Mouse (Mus musculus) frontal cortex, postnatal 14 days (tissue): Measurements from ENCODE around the gene Kmt2c.

Source experiments
- DNase-seq, 2 experiments: peaks; one replicate each; pipeline ENCODE4 v3.0.0; 2022; ENCODE audit warnings: low spot score in 2 of 2

The Kmt2c gene

DNA sequence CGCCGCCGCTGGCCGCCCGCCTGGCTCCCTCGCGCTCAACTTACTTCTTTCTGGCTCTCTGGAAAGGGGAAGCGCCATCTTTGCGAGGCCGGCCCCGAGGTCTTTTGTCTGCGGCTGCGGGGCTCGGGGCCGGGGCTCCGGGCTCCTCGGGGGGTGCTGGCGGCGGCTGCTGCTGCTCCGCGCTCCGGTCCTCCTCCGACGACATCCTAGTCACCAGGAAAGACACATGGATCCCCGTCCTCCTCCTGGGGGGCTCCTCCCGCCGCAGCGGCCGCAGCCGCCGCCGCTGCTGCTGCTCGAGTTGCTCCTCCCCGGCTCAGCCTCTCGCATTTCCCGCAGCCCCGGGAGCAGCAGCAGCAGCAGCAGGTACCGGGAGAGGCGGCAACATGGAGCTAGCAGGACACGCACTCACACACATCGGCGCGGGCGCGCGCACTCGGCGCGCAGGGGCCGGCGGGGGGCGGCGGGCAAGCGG is at the start of gene Kmt2c:
Kmt2c (minus strand) TSS at position 438 of the 475 bp plus-strand sequence.
- peak; percentile 44 to 62 for DNase-seq

DNA sequence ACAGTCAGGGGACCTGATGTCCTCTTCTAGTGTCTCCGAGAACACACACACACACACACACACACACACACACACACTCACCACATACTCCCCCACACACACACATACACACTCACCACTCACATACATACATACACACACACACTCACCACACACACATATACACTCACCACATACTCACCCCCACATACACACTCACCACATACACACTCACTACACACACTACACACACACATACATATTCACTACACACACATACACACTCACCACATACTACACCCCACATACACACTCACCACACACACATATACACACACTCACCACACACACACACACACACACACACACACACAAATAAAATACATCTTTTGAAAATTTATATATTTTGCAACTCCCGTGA is 48.3 kb upstream of the Kmt2c start:
- no peak for DNase-seq

DNA sequence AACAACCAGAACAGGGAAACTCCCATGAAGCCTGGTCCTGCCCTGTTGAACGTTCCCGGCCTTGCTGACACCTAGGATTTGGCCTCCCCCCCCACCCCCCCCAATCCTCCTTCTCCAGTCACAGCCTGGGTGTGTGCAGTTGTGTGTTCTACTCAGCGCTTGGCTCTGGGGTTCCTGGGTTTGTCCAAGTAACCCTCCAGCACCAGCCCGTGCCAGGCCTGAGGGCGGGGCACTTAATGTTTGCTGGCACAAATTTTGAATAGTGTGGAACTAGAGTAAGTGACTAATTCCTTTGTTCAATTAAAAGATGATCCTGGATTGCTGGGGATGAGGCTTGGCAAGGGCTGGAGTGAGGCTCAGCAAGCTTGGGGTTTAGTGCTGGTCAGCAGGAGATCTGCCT is 46.0 kb upstream of the Kmt2c start:
- no peak for DNase-seq

DNA sequence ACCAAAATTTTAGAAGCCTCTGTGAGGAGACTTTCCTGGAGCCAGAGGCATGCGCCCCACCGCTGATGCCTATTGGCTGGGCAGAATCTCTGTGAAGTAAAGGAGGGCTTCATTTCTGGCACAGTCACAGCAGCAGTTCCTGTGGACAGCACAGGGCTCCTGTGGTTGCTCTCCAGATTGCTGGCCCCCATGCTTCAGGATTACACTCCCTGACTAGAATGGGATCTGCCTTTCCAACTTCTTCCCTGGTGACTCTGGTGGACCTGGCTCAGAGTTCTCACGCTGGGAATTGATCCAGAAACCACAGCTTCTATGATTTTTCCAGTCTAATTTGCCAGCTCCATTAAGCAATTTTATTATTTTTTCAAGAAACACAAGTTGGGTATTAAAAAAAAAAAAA is 45.5 kb upstream of the Kmt2c start:
- DNase-seq = no peak

DNA sequence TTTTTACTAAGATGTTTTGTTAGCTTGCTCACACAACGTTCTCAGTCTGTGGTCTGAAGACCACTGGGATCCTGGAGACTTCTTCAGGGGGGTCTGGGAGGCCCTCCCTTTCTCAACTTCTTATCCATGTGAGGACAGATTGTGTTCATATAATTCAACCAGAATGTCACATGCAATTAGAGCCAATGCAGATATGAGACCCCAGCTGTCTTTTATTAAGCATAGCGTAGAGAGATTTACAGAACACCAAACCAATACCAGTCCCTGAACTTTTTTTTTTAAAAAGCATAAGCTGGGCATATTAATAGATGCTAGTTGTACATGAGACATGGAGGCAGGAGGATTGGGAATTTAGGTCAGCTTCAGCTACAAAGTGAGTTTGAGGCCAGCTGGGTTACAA is 43.1 kb upstream of the Kmt2c start:
- DNase-seq = no peak

DNA sequence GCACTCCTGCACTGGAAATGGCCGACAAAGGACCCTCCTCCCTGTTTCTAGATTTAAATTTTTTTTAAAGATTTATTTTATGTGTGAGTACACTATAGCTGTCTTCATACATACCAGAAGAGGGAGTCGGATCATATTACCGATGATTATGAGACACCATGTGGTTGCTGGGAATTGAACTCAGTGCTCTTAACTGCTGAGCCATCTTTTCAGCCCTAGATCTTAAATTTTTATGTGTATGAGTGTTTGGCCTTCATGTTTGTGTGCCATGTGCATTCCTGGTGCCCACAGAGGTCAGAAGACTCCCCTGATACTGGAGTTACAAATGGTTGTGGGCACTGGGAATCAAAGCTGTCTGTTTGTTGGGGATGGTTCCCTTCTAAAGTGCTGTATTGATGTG is 42.3 kb upstream of the Kmt2c start:
- DNase-seq = no peak

DNA sequence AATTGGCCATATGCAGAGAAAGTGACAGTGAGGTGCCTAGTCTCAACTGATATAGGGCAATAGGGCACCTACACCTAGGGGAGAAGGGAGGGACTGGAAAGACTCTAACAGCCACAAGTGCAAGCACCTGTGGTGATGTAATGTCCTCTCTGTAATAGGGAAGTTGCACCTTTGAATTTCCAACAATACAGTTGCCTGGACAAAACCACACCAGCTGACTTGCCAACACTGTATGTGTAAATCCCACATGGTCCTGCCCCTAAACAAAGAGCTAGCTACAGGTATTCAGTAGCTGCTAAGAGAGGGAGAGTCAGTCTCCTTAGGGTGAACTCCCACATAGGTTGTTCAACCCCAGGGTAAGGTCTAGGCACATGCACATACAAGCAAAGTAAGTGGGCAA is 41.8 kb upstream of the Kmt2c start:
- no peak for DNase-seq

DNA sequence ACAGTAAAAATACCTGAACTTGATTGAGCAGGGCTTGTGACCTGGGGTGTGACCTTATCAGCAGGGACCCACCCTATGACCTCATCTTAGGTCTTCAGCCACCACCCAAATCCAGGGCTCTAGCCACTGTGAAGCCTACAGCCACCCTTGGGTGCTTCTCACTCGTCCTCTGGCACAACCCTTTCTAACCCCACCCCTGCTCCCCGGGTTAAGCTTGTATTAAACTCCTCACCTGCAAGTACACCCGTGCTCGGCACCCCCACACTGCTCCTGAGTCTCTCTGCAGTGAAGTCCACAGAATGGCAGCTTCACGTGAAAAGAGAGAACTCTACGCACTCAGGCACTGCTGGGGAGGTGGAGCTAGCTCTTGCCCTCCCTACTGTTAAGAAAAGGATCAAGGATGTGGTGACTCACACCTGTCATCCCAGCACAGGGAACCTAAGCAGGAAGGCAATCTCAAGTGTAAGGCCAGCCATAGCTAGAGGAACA is 38.4 kb upstream of the Kmt2c start:
- DNase-seq = no peak

DNA sequence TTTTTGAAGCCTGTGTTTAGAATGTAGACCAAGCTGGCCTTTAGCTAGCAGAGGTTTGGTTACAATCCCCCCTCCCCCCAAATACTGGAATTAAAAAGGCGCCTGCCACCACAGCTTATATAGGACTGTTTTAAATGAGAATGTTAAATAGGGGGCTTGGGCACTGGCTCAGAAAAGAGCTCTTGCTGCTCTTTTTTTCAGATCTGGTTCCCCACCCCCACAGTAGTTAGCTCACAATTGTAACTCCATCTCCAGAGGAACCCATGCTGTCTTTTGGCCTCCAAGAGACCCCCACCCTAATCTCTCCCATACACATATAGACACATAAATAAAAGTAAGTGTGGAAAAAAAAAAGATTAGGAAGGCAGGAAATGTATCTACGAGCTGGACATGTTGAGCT is 37.9 kb upstream of the Kmt2c start:
- DNase-seq = no peak

DNA sequence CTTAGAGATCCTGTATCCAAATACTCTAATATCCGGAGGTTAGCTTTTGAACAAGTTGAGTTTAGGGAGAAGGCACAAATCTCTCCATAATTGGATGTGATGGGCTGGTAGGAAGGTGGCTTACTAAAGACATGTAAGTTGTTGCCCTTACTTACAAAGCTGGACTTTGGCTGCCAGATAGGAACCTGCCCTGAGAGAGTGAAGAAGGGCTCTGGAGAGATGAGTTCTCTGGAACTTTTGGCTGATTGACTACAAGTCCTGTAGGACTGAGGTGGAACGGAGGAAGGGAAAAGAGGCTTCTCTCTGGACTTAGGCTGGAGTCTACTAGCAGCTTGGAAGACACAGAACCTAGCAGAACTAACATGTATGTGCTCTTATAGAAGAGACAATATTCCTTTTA is 37.0 kb upstream of the Kmt2c start:
- no peak for DNase-seq

DNA sequence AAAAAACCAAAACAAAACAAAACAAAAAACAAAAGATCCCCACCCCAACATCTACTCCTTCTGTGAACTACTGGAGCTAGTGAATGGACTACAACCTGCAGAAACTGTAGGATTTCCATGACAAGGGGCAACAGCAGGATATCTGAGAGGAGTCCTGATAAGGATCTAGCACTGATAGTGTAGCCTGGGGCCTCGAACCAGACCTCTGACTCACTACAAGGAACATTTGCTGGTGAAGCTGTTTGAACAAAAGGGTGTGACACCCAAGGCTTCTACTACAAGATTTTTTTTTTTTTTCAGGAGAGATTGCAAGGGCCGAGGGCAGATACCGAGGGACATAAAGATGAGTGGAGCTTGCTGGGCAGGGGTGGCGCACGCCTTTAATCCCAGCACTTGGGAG is 34.7 kb upstream of the Kmt2c start:
- no peak for DNase-seq

DNA sequence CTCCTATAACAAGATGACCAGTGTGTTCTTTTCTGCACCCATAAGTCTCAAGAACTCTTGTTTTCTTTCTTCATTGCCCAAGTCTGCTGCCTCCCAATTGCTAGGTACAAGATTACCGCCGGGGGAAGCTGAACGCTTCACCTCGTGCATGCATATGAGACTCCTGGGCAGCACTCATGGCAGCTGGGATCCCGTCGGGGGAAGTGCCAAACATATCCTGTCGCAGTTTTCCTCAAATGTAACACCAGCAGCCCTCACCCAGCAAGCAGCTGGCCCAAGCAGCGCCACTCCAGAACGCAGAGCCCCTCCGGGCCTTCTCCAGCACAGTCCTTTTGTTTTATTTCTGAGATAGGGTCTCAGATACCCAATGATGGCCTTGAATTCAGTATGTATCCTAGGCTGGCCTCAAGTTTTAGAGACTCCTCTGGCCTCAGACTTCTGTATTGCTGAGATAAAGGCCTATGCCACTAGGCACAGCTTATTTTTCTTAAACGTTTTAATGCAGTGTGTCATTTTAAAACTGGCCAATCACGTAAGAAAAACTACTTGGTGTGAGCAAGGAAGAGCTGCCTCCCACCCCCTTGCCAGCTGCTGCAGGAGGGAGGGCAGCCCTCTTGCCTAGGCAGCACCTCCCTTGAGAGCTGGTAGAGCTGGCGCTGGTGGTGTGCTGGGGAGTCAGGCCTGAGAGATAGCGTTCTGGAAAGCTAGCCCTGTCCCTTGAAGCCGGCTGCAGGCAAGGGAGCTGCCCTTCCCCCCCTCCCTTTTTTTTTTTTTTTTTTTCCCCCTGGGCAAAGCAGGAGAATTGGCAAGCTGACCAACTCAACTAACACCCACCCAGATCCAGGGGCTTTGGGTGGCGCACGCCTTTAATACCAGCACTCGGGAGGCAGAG is 33.9 kb upstream of the Kmt2c start:
- DNase-seq = no peak

DNA sequence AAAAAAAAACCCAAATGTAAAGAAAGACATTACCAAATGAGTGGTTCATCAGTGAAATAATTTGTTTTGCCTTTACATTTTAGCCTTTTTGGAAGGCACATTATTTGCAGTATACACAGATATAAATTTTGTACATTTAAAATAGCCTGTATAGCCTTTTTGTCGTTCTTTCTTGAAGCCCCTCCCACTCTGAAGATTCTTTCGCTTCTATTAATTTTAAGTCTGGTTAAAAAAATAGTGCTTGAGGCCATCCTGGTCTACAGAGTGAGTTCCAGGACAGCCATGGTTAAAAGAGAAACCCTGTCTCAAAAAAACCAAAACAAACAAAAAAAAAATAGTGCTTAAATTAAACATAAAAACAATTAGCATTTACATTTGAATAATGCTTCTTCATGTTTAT is 32.0 kb upstream of the Kmt2c start:
- no peak for DNase-seq

DNA sequence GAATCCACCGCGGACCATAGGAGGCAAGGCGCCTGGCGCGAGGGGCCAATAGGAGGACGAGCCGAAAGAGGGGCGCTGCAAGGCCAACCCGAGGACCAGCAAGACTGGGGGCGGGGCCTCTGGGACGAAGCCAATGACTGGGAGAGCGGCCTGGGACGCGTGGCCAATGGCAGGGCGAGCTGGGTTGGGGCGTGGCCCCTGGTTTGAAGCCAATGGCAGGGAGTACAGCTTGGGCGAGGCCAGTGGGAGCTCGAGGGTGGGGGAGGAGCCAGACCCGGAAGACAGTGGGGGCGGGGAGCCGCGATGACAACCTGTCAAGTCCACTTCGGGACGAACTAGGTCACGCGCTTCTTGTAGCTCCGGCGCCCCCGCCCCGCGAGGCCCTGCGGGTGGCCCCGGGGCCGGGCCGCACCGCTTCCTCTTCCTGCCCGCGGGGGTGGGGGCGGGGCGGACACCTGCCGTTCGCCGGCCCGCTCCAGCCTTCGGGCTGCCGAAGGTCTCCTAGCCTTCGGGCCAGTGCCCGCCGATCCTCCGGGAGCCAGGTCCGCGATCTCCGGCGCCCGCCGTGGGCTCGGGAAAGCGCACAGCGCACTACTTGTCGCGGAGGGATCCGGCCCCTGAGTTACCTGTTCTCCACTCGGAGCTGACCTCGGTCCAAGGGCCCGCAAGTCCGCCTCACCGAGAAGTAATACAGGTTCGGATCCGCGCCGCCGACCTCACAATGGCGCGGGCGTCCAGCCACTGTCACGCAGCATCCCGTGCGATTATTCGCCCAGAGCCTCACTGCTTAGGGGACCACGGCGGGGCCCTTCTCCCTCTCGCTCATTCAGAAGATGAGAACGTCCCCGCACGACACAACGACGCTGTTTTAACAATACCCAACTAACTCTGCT is 31.2 kb upstream of the Kmt2c start:
- DNase-seq = peak; percentile 99 to 100

DNA sequence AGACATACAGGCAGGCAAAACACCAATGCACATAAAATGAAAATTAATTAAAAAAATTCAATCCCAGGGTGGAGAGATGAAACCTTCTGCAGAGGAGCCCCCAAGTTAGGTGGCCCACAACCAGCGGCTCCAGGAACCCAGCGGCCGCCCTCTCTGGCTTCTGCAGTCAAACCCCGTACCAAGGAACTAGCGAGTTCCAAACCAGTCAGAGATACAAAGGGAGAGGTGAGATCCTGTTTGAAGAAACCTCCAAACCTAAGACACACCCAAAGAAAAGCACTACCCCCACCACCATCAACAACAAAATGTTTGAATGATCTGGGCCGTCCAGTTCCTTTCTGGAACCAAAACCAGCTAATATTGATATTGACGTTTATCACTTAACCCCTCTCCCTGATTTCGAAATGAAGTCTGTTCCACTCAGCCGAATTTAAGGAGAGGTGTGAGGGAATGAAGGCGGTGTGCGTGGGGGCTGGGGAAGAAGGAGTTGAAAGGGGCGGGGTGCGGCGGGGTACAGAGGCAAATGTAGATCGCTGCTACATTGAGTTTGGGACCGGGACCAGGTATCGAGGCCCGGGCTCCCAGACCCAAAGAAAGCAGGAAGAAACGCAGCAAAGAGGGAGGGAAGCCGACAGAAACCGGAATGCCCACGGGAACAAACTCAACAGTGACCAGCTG is 30.4 kb upstream of the Kmt2c start:
- no peak for DNase-seq

DNA sequence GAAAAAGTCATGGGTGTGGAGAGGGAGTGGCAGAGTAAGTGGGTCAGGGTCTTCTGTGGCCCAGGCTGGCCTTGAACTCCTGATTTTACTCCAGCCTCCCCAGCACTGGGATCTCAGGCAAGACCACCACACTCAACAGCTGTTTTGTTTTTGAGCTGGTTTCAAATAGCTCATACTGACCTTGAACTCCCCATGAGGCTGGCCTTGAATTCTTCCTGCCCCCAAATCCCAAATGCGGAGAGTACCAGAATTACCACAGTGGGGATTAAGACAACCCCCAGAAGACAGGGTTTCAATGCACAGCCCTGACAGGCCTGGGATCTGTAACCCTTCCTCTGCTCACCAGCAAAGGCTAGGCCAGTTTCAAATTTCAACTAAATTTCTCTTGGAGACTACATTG is 29.4 kb upstream of the Kmt2c start:
- no peak for DNase-seq

DNA sequence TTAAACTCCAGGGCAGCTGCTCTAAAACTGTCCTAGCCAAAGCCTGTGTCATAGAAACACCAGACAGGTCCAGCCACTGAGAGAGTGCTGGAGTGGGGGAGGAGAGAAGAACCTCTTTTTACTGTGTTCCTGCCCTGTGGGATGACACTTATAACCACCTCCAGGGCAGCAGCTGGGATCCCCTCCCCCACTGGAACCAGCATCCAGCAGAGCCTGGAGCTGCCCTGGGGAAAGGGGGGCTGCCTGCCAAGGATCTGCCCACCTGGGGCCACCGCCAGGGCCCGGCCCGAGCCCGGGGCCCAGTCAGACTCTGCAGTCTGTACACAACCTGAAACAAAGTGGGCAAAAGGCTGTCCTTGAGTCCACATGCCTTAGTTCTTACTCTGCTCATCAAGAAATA is 28.3 kb upstream of the Kmt2c start:
- DNase-seq = no peak

DNA sequence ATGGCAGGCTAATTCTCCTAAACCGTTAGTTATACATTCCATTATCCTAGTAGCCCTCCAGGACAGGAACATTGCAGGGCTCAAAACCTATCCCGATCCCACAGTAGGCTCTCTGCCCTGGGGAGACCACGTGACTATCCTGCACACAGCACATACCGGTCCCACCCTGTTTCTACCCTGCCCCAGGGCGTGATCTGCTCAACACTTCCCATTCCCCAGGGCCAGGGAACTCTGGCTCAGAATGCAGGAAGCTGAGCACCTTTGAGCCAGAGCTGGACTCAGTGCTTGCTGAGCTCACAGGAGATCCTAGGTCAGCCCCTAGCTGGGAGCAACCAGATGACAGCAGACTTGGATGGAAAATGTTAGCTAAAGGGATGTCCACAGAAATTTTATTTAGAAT is 27.5 kb upstream of the Kmt2c start:
- no peak for DNase-seq

DNA sequence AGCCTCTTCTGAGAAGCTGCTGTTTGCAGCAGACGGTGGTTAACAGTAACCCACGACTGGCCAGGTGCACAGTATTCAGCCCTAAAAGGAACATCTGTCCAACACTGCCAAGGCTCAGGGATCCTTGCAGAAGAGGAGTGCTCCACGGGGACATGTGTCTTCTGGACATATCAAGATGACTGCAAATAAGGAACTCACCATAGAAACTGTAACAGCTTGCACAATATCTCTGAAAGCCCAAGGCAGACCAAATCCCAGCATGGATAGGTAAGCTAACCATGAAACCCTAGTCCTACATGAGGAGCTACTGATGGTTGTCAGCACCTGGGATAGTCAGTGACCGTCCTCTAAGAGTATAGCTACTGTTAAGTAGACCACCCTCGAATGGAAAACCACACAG is 22.9 kb upstream of the Kmt2c start:
- no peak for DNase-seq

DNA sequence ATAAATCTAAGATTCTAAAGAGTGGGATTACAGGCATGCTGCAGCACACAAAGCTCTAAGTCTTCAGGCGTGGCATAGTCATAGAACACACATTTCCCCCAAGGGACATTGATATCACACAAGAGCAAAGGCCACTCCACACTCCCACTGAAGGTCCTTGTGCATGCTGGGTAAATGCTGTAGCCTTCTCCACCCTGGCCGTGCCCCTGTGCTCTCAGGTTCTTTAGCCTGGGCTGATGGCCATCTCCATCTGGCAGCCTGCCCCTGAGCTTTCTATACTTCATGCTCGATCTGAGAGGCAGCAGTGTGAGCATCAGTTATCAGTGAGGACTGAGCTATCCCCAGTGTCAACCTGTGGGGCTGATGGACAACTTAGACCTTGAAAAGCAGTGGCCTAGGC is 21.2 kb upstream of the Kmt2c start:
- no peak for DNase-seq

DNA sequence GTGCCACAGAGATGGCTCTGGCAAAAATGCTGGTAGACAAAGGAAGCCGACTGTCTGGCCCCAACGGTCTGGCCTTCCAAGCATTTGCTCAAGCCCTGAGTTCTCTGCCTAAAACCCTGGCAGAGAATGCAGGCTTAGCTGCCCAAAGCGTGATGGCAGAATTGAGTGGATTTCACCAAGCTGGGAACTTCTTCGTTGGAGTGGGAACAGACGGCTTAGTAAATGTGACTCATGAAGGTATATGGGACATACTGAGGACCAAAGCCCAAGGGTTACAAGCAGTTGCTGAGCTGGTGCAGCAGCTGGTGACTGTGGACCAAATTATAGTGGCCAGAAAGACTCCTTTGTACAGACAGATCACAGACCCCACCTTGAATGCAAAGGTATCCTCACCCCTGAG is 19.0 kb upstream of the Kmt2c start:
- DNase-seq = no peak

DNA sequence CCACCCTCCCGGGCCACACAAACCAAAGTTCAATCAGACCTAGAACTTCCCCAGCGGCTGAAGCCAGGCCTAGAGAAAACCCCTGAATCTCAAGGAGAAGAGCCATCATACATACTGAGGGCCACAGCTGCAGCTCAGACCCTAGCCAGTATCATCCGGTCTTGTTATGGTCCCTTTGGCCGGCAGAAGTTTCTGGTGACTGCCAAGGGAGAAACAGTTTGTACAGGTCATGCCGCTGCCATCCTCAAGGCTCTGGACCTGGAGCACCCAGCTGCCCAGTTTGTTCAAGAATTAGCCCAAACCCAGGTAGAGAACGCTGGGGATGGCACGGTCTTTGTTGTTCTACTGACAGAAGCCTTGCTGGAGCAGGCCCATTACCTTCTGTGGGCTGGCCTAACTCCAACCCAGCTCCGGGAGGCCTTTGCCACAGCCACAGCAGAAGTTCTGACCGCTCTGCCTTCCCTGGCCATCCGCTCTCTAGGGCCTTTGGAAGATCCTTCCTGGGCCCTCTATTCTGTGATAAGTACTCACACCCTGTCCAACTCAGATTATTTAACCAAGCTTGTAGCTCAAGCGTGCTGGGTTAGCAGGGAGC is 17.8 kb upstream of the Kmt2c start:
- no peak for DNase-seq
